Mouse (Mus musculus): ENCODE measurements around the gene Snx15. TPM values are rescaled to one million over a fixed set of nuclear protein-coding genes. Genes with fewer than 3 reads are reported as not detected.
"Not testable (repeated sequence)": the region's sequence is repeated elsewhere in the genome, so short reads cannot be mapped to it uniquely, and the experiment has no call there.

Snx15 gene
- polyA plus RNA-seq, 1 experiment from 2014 or later, result 72.8 TPM

DNA sequence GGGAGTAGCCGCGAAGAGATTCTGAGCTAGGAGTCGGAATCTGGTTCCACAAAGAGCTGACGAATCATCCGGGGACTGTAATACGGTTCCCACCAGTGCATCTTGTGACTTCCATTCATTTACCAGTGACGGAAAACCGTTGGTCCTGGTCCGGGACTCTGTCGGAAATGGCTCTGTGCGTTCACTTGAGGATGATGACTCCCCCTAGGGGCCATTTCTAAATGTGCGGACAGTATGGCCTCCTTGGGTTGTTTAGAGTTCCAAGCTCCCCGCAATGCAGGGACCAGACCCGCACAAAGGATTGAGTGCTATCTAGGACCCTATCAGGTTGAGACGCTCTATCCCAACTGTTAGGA, 13.3 kb upstream of the Snx15 start, which contains the start of gene Arl2:
Gene Arl2 (minus strand): TSS at position 155 of the 356 bp plus-strand sequence.
- peaks cover 3% of the 10 kb centered on the region; the same call in 1 of the 2 replicates for H3K36me3 ChIP-seq (ENCODE audit: control insufficient read depth, insufficient read depth, low read length)
- peak; percentile 72 for ATAC-seq (ENCODE audit: low read depth)
- peak within 1 kb of the TSS; percentile 96 for H3K27ac ChIP-seq (ENCODE audit: low read depth, low read length)
- peak within 1 kb of the TSS; percentile 58 for H3K4me3 ChIP-seq (ENCODE audit: low read depth, low read length)
- peaks cover 11% of the 10 kb centered on the region for H3K4me1 ChIP-seq (ENCODE audit: control insufficient read depth, insufficient read depth, low read length)
- H3K27me3 ChIP-seq (ENCODE audit: control insufficient read depth, insufficient read depth, low read length), result no peaks in the 10 kb centered on the region; the same call in 1 of the 2 replicates
- H3K4me2 ChIP-seq (ENCODE audit: low read depth, low read length), result peak within 1 kb of the TSS; percentile 89
- no peaks in the 10 kb centered on the region for H3K9me3 ChIP-seq (ENCODE audit: control insufficient read depth, low read length)
- 0% methylated on average over 15 of the region's 15 CpGs for WGBS
- peak within 1 kb of the TSS; percentile 77 for H3K9ac ChIP-seq (replicated peaks; ENCODE audit: low read depth, low read length)

DNA sequence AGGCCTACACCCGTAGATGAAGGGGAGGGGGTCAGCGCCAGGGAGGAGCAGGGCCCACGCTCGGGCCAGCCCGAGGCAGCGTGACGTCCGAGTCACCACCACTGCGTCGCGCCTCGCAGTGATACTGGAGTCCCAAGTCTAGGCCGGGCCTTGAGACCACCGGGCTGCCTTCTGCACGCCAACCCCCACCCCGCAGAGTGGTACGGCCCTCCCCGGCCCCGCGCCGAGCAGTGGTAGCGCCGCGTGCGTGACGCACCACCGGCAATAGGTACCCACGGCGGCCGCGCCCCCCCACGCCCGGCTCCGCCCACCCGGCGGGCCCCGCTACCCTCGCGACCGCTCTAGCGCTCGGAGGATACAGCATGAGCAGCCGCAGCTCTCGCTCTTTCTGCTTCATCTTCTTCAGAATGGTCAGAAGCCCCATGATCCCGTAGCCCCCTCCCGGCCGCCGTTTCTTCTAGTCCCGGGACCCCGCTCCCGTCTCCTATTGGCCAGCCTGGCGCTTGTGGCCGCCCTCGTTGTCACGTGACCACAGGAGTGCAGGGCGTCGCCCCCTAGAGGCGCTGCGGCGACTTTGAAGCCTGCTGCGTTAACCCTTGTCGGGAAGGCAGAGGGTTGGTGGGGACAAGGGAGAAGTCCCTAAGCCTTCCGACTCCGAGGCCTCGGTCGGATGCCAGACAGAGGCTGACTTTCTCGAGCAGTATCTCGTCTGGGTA, 12.7 kb upstream of the Snx15 start, which contains the start of gene Batf2:
Gene Batf2 (plus strand): TSS at position 306 of the 716 bp plus-strand sequence.
- WGBS, result under 1% methylated on average over 67 of the region's 68 CpGs
- Histone ChIP-seq H3K27ac (ENCODE audit: low read depth, low read length) (peak within 1 kb of the TSS; percentile 96), H3K4me1 (ENCODE audit: control insufficient read depth, insufficient read depth, low read length) (peaks cover 11% of the 10 kb centered on the region), H3K36me3 (ENCODE audit: control insufficient read depth, insufficient read depth, low read length) (peaks cover 7% of the 10 kb centered on the region), H3K4me2 (ENCODE audit: low read depth, low read length) (peak within 1 kb of the TSS; percentile 89), H3K4me3 (ENCODE audit: low read depth, low read length) (peak within 1 kb of the TSS; percentile 58), H3K27me3 (ENCODE audit: control insufficient read depth, insufficient read depth, low read length) (no peaks in the 10 kb centered on the region; the same call in 1 of the 2 replicates), H3K9me3 (ENCODE audit: control insufficient read depth, low read length) (no peaks in the 10 kb centered on the region), H3K9ac (replicated peaks; ENCODE audit: low read depth, low read length) (peak within 1 kb of the TSS; percentile 77)
- peak; percentile 95 for ATAC-seq (ENCODE audit: low read depth)

DNA sequence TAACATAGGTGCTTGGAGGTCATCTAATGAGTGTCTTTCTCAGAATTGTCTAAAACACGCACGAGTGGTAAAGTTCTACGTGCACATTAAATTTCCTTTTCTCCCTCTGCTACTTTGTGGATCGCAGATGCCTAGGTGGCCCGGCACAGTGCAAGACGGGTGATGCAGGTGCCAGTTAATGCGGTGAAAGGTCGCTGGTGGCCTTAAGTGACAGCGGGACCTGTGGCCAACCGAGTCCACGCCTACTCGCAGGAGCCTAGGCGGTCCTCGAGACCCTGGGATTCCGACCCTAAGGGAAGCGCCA, 12.2 kb upstream of the Snx15 start:
- H3K4me2 ChIP-seq (ENCODE audit: low read depth, low read length), result peak overlapping the region; percentile 89
- H3K27me3 ChIP-seq (ENCODE audit: control insufficient read depth, insufficient read depth, low read length), result no peaks in the 10 kb centered on the region; the same call in 1 of the 2 replicates
- 6% methylated on average over 16 of the region's 16 CpGs for WGBS
- no peaks in the 10 kb centered on the region for H3K9me3 ChIP-seq (ENCODE audit: control insufficient read depth, low read length)
- peak overlapping the region; percentile 58 for H3K4me3 ChIP-seq (ENCODE audit: low read depth, low read length)
- no peak for ATAC-seq (ENCODE audit: low read depth)
- H3K4me1 ChIP-seq (ENCODE audit: control insufficient read depth, insufficient read depth, low read length), result peaks cover 11% of the 10 kb centered on the region
- H3K27ac ChIP-seq (ENCODE audit: low read depth, low read length), result peak overlapping the region; percentile 96
- H3K36me3 ChIP-seq (ENCODE audit: control insufficient read depth, insufficient read depth, low read length), result peaks cover 11% of the 10 kb centered on the region
- peak overlapping the region; percentile 77 for H3K9ac ChIP-seq (replicated peaks; ENCODE audit: low read depth, low read length)

DNA sequence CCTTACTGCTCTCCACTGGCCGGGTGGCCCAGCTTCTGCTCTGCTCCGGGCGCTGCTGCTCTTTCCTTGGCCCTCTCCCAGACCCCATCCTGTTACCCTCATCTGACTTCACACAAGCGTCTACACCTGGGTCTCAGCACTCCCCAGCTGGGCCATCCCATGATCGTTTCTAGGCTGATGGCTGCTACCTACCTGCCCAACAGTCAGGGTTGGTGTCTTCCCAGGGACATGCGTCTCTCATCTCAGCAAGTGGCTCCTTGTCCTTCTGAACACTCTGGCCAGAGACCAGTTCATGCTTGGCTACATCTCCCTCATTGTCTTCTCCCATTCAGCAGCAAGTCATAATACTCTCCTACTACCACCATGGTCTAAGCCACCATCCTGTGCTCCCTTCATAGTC, 11.6 kb upstream of the Snx15 start:
- Histone ChIP-seq H3K4me1 (ENCODE audit: control insufficient read depth, insufficient read depth, low read length) (peaks cover 11% of the 10 kb centered on the region), H3K4me2 (ENCODE audit: low read depth, low read length) (peak overlapping the region; percentile 89), H3K9ac (replicated peaks; ENCODE audit: low read depth, low read length) (peak overlapping the region; percentile 77; the same call in 1 of the 2 replicates), H3K27me3 (ENCODE audit: control insufficient read depth, insufficient read depth, low read length) (no peaks in the 10 kb centered on the region; the same call in 1 of the 2 replicates), H3K27ac (ENCODE audit: low read depth, low read length) (no peak overlapping the region; the same call in 1 of the 2 replicates), H3K4me3 (ENCODE audit: low read depth, low read length) (peak overlapping the region; percentile 58), H3K36me3 (ENCODE audit: control insufficient read depth, insufficient read depth, low read length) (peaks cover 11% of the 10 kb centered on the region), H3K9me3 (ENCODE audit: control insufficient read depth, low read length) (no peaks in the 10 kb centered on the region)
- no peak for ATAC-seq (ENCODE audit: low read depth)
- WGBS, result 92% methylated on average over 6 of the region's 6 CpGs

DNA sequence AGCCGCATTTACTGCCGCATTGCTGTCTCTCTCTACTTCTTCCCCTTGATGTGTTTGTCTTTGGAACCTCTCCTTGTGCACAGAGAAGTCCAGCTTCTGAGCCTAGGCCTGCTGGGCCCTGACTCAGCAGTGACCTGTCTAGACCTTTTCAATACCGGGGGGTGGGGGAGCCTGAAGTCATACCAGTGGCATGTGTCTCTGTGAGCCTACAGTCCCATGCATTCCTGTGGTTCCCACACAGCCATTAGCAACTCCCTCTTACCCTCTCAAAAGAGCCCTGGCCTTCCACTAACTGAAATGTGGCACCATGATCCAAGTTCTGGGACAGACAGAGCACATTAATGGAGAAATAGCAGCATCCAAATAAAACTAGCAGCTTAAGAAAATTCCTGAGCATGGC, 8.3 kb upstream of the Snx15 start:
- WGBS, result 87% methylated on average over 3 of the region's 3 CpGs
- Histone ChIP-seq H3K27ac (ENCODE audit: low read depth, low read length) (no peak overlapping the region), H3K36me3 (ENCODE audit: control insufficient read depth, insufficient read depth, low read length) (peaks cover 11% of the 10 kb centered on the region), H3K4me3 (ENCODE audit: low read depth, low read length) (no peak overlapping the region), H3K9ac (replicated peaks; ENCODE audit: low read depth, low read length) (no peak overlapping the region), H3K4me2 (ENCODE audit: low read depth, low read length) (no peak overlapping the region), H3K27me3 (ENCODE audit: control insufficient read depth, insufficient read depth, low read length) (no peaks in the 10 kb centered on the region; the same call in 1 of the 2 replicates), H3K9me3 (ENCODE audit: control insufficient read depth, low read length) (no peaks in the 10 kb centered on the region), H3K4me1 (ENCODE audit: control insufficient read depth, insufficient read depth, low read length) (peaks cover 6% of the 10 kb centered on the region)
- no peak for ATAC-seq (ENCODE audit: low read depth)

DNA sequence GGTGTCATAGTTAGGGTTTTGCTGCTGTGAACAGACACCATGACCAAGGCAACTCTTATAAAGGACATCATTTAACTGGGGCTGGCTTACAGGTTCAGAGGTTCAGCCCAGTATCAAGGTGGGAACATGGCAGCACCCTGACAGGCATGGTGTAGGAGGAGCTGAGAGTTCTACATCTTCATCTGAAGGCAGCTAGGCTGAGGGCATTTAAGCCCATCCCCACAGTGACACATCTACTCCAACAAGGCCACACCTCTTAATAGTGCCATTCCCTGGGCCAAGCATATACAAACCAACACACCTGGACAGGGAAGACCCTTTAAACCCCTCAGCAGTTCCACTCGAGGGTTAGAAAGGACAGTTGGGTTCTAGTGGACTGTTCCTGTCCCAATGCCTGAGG, 5.1 kb upstream of the Snx15 start:
- not testable (repeated sequence) for H3K27me3 ChIP-seq (ENCODE audit: control insufficient read depth, insufficient read depth, low read length); H3K4me2 ChIP-seq (ENCODE audit: low read depth, low read length); H3K9ac ChIP-seq (replicated peaks; ENCODE audit: low read depth, low read length); H3K4me1 ChIP-seq (ENCODE audit: control insufficient read depth, insufficient read depth, low read length); H3K27ac ChIP-seq (ENCODE audit: low read depth, low read length); H3K4me3 ChIP-seq (ENCODE audit: low read depth, low read length); H3K9me3 ChIP-seq (ENCODE audit: control insufficient read depth, low read length); ATAC-seq (ENCODE audit: low read depth)
- WGBS, result 47% methylated on average over 1 of the region's 1 CpGs
- H3K36me3 ChIP-seq (ENCODE audit: control insufficient read depth, insufficient read depth, low read length), result peaks cover 11% of the 10 kb centered on the region

DNA sequence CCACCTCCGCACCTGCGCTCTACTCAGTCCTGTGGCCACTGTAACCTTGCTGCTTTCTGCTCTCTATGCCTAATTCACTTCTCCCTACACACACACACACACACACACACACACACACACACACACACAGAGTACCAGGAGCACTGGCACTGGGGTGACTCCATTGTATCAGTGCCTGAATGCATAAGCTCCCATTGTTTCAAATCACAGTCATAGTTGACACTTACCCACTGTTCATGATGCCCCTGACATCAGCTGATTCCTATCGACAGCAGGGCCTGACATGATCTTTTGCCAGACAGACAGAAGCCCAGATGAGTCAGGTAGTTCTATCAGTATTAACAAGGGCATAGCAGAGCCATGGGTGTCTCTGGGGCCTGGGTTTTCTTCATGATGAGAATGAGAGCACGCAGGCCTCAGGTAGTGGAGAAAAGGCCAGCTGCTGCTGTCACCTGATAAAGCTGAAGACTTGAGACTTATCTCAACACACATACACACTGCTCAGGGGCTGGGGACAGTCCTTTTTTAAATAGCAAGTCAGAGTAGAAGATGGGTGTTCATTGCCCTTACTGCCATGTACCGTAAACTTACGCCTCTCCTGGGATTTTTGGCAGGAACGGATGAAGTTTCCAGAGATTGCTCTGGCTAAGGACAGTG, 4.2 kb upstream of the Snx15 start:
- WGBS, result 80% methylated on average over 7 of the region's 7 CpGs
- ATAC-seq (ENCODE audit: low read depth), result no peak
- Histone ChIP-seq H3K4me1 (ENCODE audit: control insufficient read depth, insufficient read depth, low read length) (peaks cover 3% of the 10 kb centered on the region; the same call in 1 of the 2 replicates), H3K9ac (replicated peaks; ENCODE audit: low read depth, low read length) (no peak overlapping the region), H3K27ac (ENCODE audit: low read depth, low read length) (no peak overlapping the region), H3K4me2 (ENCODE audit: low read depth, low read length) (no peak overlapping the region), H3K4me3 (ENCODE audit: low read depth, low read length) (no peak overlapping the region), H3K27me3 (ENCODE audit: control insufficient read depth, insufficient read depth, low read length) (no peaks in the 10 kb centered on the region), H3K9me3 (ENCODE audit: control insufficient read depth, low read length) (no peaks in the 10 kb centered on the region), H3K36me3 (ENCODE audit: control insufficient read depth, insufficient read depth, low read length) (peaks cover 11% of the 10 kb centered on the region)

DNA sequence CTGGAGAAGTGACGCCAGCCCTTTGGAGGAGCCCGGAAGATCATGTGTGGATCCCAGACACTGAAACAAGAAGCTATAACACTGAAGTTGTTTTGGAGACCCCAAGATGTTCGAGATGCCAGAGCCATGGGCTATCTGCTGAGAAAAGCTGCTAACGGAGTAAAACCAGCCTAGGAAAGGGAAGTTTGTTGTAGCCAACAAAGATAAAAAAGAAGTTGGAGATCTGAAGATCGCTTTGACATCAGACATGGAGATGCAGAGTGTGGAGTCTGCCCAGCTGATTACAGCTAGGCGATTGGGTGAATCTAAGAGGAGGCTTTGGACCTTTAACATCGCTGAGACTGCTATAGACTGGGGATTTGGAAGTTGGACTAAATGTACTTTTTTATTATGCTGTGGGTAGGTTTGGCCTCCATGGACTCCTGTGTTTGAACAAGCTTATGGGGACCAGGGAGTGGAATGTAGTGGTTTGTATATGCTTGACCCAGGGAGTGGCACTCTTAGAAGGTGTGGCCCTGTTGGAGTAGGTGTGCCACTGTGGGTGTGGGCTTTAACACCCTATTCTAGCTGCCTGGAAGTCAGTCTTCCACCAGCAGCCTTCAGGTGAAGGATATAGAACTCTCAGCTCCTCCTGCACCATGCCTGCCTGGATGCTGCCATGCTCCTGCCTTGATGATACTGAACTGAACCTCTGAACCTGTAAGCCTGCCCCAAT, 2.5 kb upstream of the Snx15 start:
- not testable (repeated sequence) for H3K4me2 ChIP-seq (ENCODE audit: low read depth, low read length); H3K36me3 ChIP-seq (ENCODE audit: control insufficient read depth, insufficient read depth, low read length); H3K4me3 ChIP-seq (ENCODE audit: low read depth, low read length); H3K27ac ChIP-seq (ENCODE audit: low read depth, low read length); H3K4me1 ChIP-seq (ENCODE audit: control insufficient read depth, insufficient read depth, low read length); H3K9me3 ChIP-seq (ENCODE audit: control insufficient read depth, low read length); H3K9ac ChIP-seq (replicated peaks; ENCODE audit: low read depth, low read length); ATAC-seq (ENCODE audit: low read depth); H3K27me3 ChIP-seq (ENCODE audit: control insufficient read depth, insufficient read depth, low read length)
- WGBS, result 83% methylated on average over 7 of the region's 7 CpGs
